Comparison of ENCODE assay signal across 8 mouse cellular contexts in genomic region chr3:104817991-104818748, GRCm38 (mm10). TPM values are rescaled to one million over a fixed set of nuclear protein-coding genes. Genes with fewer than 3 reads are reported as not detected.
A peak's percentile ranks its signal among the peaks of the same experiment; 100 is the strongest.
DNase-seq lines count a peak whose midpoint lies in the region; ATAC-seq lines count a peak whose summit lies in the region.

TSS of gene Mov10 (minus strand) at chr3:104818563.

- peak within 1 kb of the TSS; percentile 70 for H3K4me2 ChIP-seq in limb, embryonic 11.5 days (ENCODE audit: low read depth, severe bottlenecking)
- peak within 1 kb of the TSS; percentile 94 for H3K4me2 ChIP-seq in midbrain, embryonic 12.5 days (replicated peaks)

- H3K9me3 ChIP-seq in limb, embryonic 11.5 days (ENCODE audit: control insufficient read depth, low read length), result no peaks in the 10 kb centered on the region
- H3K9me3 ChIP-seq in midbrain, embryonic 12.5 days, result no peaks in the 10 kb centered on the region

- H3K27me3 ChIP-seq in limb, embryonic 11.5 days (ENCODE audit: control insufficient read depth, insufficient read depth, low read length), result no peaks in the 10 kb centered on the region
- H3K27me3 ChIP-seq in midbrain, embryonic 12.5 days, result no peaks in the 10 kb centered on the region

- H3K36me3 ChIP-seq in limb, embryonic 11.5 days (ENCODE audit: control insufficient read depth, insufficient read depth, low read length), result peaks cover 3% of the 10 kb centered on the region; the same call in 1 of the 2 replicates
- peaks cover 5% of the 10 kb centered on the region; the same call in 1 of the 2 replicates for H3K36me3 ChIP-seq in midbrain, embryonic 12.5 days

- WGBS in limb, embryonic 11.5 days, result 0% methylated on average over 40 of the region's 40 CpGs
- WGBS in midbrain, embryonic 12.5 days, result under 1% methylated on average over 40 of the region's 40 CpGs

- peaks cover 12% of the 10 kb centered on the region for H3K4me1 ChIP-seq in limb, embryonic 11.5 days (ENCODE audit: control insufficient read depth, insufficient read depth, low read length)
- peaks cover 17% of the 10 kb centered on the region for H3K4me1 ChIP-seq in midbrain, embryonic 12.5 days

- H3K27ac ChIP-seq in limb, embryonic 11.5 days (replicated peaks; ENCODE audit: low read depth, low read length), result peak within 1 kb of the TSS; percentile 92
- peak within 1 kb of the TSS; percentile 49; the same call in 1 of the 2 replicates for H3K27ac ChIP-seq in midbrain, embryonic 12.5 days (replicated peaks)

- H3K9ac ChIP-seq in limb, embryonic 11.5 days (ENCODE audit: low read length), result peak within 1 kb of the TSS; percentile 94
- H3K9ac ChIP-seq in midbrain, embryonic 12.5 days (replicated peaks), result peak within 1 kb of the TSS; percentile 78

- peak within 1 kb of the TSS; percentile 95 for H3K4me3 ChIP-seq in limb, embryonic 11.5 days (ENCODE audit: low read depth, low read length)
- peak within 1 kb of the TSS; percentile 64 for H3K4me3 ChIP-seq in midbrain, embryonic 12.5 days

- DNase-seq in layer of hippocampus, adult 11-12 months (ENCODE audit: low spot score), result peak; percentile 53
- no peak for DNase-seq in layer of hippocampus, adult 9-10 months (ENCODE audit: low spot score)
- DNase-seq in embryo, embryonic 10.5 days (ENCODE audit: low spot score), result peak; percentile 85
- peak; percentile 66 for DNase-seq in gastrocnemius, postnatal 25 days
- peak; percentile 88 for DNase-seq in limb, embryonic 11.5 days (ENCODE audit: low spot score)
- peak; percentile 41 for DNase-seq in spleen, adult 12 weeks (ENCODE audit: low spot score)

- ATAC-seq in inflammation-experienced regulatory T-cells, adult 6 months, result peak; percentile 66
- ATAC-seq in limb, embryonic 11.5 days (ENCODE audit: insufficient number of reproducible peaks, low FRiP score, low TSS enrichment, low read depth), result peak; percentile 84
- ATAC-seq in midbrain, embryonic 12.5 days (ENCODE audit: low FRiP score, low read depth), result peak; percentile 75

RNA-seq across cellular contexts. Expression of gene Mov10, which starts in this region (rescaled TPM):
- total RNA-seq in gastrocnemius, postnatal 25 days (2021), result 1 to 10 TPM; 1.4 to 1.7 TPM
- polyA plus RNA-seq in inflammation-experienced regulatory T-cells, adult 6 months (2017; shearing (Covaris generic)), result 10 to 100 TPM; 24.0 to 29.1 (median 26.9) TPM
- polyA plus RNA-seq in limb, embryonic 11.5 days (2014; fragmentation: Nextera tagmentation; extraction: Ambion mirVana), result 61.4 and 62.3 TPM in 2 replicates
- 14.6 and 15.2 TPM in 2 replicates for polyA plus RNA-seq in midbrain, embryonic 12.5 days (2016; fragmentation: Nextera tagmentation; extraction: Ambion mirVana)
